In the genomic region with DNA sequence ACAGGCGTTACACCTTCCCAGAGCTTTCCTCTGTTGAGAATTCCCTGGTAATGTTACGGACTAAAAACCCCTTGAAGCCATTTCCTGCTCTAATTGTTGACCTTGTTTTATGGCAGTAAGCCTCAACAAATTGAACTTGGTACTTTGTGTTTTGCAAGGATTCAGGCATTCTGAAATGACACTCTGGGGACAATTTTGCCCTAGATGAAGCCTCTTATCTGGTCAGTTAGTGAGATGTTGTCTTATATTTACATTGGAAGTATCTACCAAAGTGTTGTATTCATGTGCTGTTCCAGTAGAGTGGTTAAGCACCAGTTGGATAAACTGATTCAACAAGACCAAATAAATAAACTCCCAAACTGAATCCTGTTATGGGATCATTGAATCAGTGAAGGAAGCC, we compare ENCODE assay signal across 25 mouse cellular contexts. TPM values are rescaled to one million over a fixed set of nuclear protein-coding genes. Genes with fewer than 3 reads are reported as not detected.
A peak's percentile ranks its signal among the peaks of the same experiment; 100 is the strongest.
DNase-seq lines count a peak whose midpoint lies in the region; ATAC-seq and TF ChIP-seq lines count a peak whose summit lies in the region.
"Had no signal": no experiment of that assay in that cellular context is flagged by ENCODE, and none has a peak within 500 bp of the region (broad histone marks: within the 10 kb centered on the region; RNA-seq: fewer than 3 reads in every experiment).

No protein-coding gene starts in this region.

- no peak overlapping the region for H3K4me3 ChIP-seq in liver, postnatal 0 days (ENCODE audit: low read depth, low read length)
- H3K4me3 ChIP-seq in intestine, embryonic 16.5 days (ENCODE audit: low read length) = no peak overlapping the region
- no peak overlapping the region for H3K4me3 ChIP-seq in small intestine, adult 2 months (ENCODE audit: low read depth, low read length)
- no peak overlapping the region for H3K4me3 ChIP-seq in forebrain, embryonic 16.5 days (replicated peaks; ENCODE audit: low read length)
- H3K4me3 ChIP-seq: embryonic facial prominence, embryonic 10.5 days; embryonic facial prominence, embryonic 13.5 days; erythroblast, embryonic 14.5 days; forebrain, embryonic 12.5 days; heart, adult 2 months; heart, embryonic 10.5 days; heart, embryonic 13.5 days; hindbrain, embryonic 12.5 days; hindbrain, embryonic 15.5 days had no signal

- no peak overlapping the region for H3K4me2 ChIP-seq in liver, postnatal 0 days (ENCODE audit: low read depth, low read length)
- peak overlapping the region; percentile 30; the same call in 1 of the 2 replicates for H3K4me2 ChIP-seq in intestine, embryonic 16.5 days (ENCODE audit: low read depth, low read length)
- H3K4me2 ChIP-seq in forebrain, embryonic 16.5 days (ENCODE audit: low read length) = no peak overlapping the region
- H3K4me2 ChIP-seq: embryonic facial prominence, embryonic 13.5 days; forebrain, embryonic 12.5 days; heart, embryonic 13.5 days; hindbrain, embryonic 12.5 days; hindbrain, embryonic 15.5 days had no signal

- no peak for DNase-seq in liver, postnatal 0 days
- DNase-seq in liver = no peak
- no peak for DNase-seq in spleen, postnatal 14 days (ENCODE audit: low spot score in 2 of 2)
- DNase-seq: adrenal gland, adult 2 months; cerebellum, adult 11-12 months; cerebellum, adult 8-10 months; cerebellum, postnatal 10 days; cerebellum, postnatal 36 days; forebrain, postnatal 0 days; gastrocnemius, postnatal 36 days; heart, postnatal 14 days; heart, postnatal 4 days had no signal

- no peaks in the 10 kb centered on the region for H3K27me3 ChIP-seq in liver, postnatal 0 days (ENCODE audit: insufficient read depth, low read length)
- no peaks in the 10 kb centered on the region for H3K27me3 ChIP-seq in intestine, embryonic 16.5 days (replicated peaks; ENCODE audit: control insufficient read depth, insufficient read depth, low read length)
- no peaks in the 10 kb centered on the region for H3K27me3 ChIP-seq in small intestine, adult 2 months (ENCODE audit: control insufficient read depth, insufficient read depth, low read length)
- H3K27me3 ChIP-seq in forebrain, embryonic 16.5 days (replicated peaks; ENCODE audit: control insufficient read depth, insufficient read depth, low read length) = no peaks in the 10 kb centered on the region
- H3K27me3 ChIP-seq: embryonic facial prominence, embryonic 13.5 days; forebrain, embryonic 12.5 days; heart, embryonic 13.5 days; hindbrain, embryonic 12.5 days; hindbrain, embryonic 15.5 days had no signal

- ATAC-seq in liver, postnatal 0 days = peak; percentile 76
- peak; percentile 17; the same call in 1 of the 2 replicates for ATAC-seq in intestine, embryonic 16.5 days
- ATAC-seq in forebrain, embryonic 16.5 days = no peak
- ATAC-seq: CD4-positive, CD25-positive, alpha-beta regulatory T cell, adult 4 months; forebrain, postnatal 0 days had no signal

- TF ChIP-seq EP300 in liver, postnatal 0 days (IDR thresholded peaks at IDR 0.05; ENCODE audit: low read depth) = no peak

- WGBS in liver, postnatal 0 days (ENCODE audit: insufficient replicate concordance) = 60% methylated on average over 2 of the region's 2 CpGs
- WGBS in intestine, embryonic 16.5 days = 64% methylated on average over 2 of the region's 2 CpGs
- 19% methylated on average over 2 of the region's 2 CpGs for WGBS in small intestine, adult 2 months
- 94% methylated on average over 2 of the region's 2 CpGs for WGBS in forebrain, embryonic 16.5 days

- H3K4me1 ChIP-seq in liver, postnatal 0 days (ENCODE audit: insufficient read depth) = peaks cover 12% of the 10 kb centered on the region; the same call in 1 of the 2 replicates
- H3K4me1 ChIP-seq in intestine, embryonic 16.5 days (ENCODE audit: control insufficient read depth, insufficient read depth, low read length) = 0 out of 2 replicates have a peak, but pooled peaks cover 16% of the 10 kb centered on the region
- peaks cover 12% of the 10 kb centered on the region; the same call in 1 of the 2 replicates for H3K4me1 ChIP-seq in small intestine, adult 2 months (ENCODE audit: control insufficient read depth, insufficient read depth, insufficient read length, low read length)
- no peaks in the 10 kb centered on the region for H3K4me1 ChIP-seq in forebrain, embryonic 16.5 days (replicated peaks; ENCODE audit: control insufficient read depth, insufficient read depth, low read length)
- H3K4me1 ChIP-seq: embryonic facial prominence, embryonic 13.5 days; forebrain, embryonic 12.5 days; hindbrain, embryonic 12.5 days; hindbrain, embryonic 15.5 days had no signal

- H3K9me3 ChIP-seq in liver, postnatal 0 days (ENCODE audit: low read length) = no peaks in the 10 kb centered on the region
- no peaks in the 10 kb centered on the region for H3K9me3 ChIP-seq in intestine, embryonic 16.5 days (ENCODE audit: control insufficient read depth, low read length)
- no peaks in the 10 kb centered on the region for H3K9me3 ChIP-seq in forebrain, embryonic 16.5 days (ENCODE audit: control insufficient read depth, low read length)
- H3K9me3 ChIP-seq: embryonic facial prominence, embryonic 10.5 days; embryonic facial prominence, embryonic 13.5 days; forebrain, embryonic 12.5 days; heart, embryonic 10.5 days; heart, embryonic 13.5 days; hindbrain, embryonic 12.5 days; hindbrain, embryonic 15.5 days had no signal

- no peak overlapping the region for H3K9ac ChIP-seq in liver, postnatal 0 days (replicated peaks)
- no peak overlapping the region for H3K9ac ChIP-seq in intestine, embryonic 16.5 days (ENCODE audit: low read depth, low read length)
- H3K9ac ChIP-seq in forebrain, embryonic 16.5 days (replicated peaks; ENCODE audit: low read depth, low read length) = no peak overlapping the region
- H3K9ac ChIP-seq: embryonic facial prominence, embryonic 13.5 days; forebrain, embryonic 12.5 days; forebrain, postnatal 0 days; hindbrain, embryonic 12.5 days; hindbrain, embryonic 15.5 days had no signal

- H3K36me3 ChIP-seq in liver, postnatal 0 days (replicated peaks; ENCODE audit: insufficient read depth, low read length) = no peaks in the 10 kb centered on the region
- H3K36me3 ChIP-seq in intestine, embryonic 16.5 days (ENCODE audit: control insufficient read depth, insufficient read depth, low read length) = no peaks in the 10 kb centered on the region
- H3K36me3 ChIP-seq in small intestine, adult 2 months (ENCODE audit: control insufficient read depth, insufficient read depth, low read length) = no peaks in the 10 kb centered on the region; the same call in 1 of the 2 replicates
- H3K36me3 ChIP-seq in forebrain, embryonic 16.5 days (ENCODE audit: control insufficient read depth, insufficient read depth) = no peaks in the 10 kb centered on the region
- H3K36me3 ChIP-seq: embryonic facial prominence, embryonic 10.5 days; embryonic facial prominence, embryonic 13.5 days; forebrain, embryonic 12.5 days; heart, embryonic 10.5 days; heart, embryonic 13.5 days; hindbrain, embryonic 12.5 days; hindbrain, embryonic 15.5 days had no signal

- no peak for TF ChIP-seq POLR2A in small intestine, adult 2 months (IDR thresholded peaks at IDR 0.05; ENCODE audit: low read depth, low read length)

- TF ChIP-seq CTCF in liver, postnatal 0 days (IDR thresholded peaks at IDR 0.05; ENCODE audit: low read depth) = no peak
- no peak for TF ChIP-seq CTCF in small intestine, adult 2 months (IDR thresholded peaks at IDR 0.05; ENCODE audit: extremely low read depth, insufficient read length, insufficient replicate concordance, low read depth, low read length)

- peak overlapping the region; percentile 71 for H3K27ac ChIP-seq in liver, postnatal 0 days (ENCODE audit: low read depth)
- H3K27ac ChIP-seq in intestine, embryonic 16.5 days (ENCODE audit: low read length) = peak overlapping the region; percentile 78
- H3K27ac ChIP-seq in small intestine, adult 2 months (ENCODE audit: insufficient read depth, low read depth, low read length) = peak overlapping the region; percentile 84
- no peak overlapping the region for H3K27ac ChIP-seq in forebrain, embryonic 16.5 days (ENCODE audit: low read length)
- H3K27ac ChIP-seq: embryonic facial prominence, embryonic 10.5 days; embryonic facial prominence, embryonic 13.5 days; forebrain, embryonic 12.5 days; heart, embryonic 13.5 days; hindbrain, embryonic 12.5 days; hindbrain, embryonic 15.5 days had no signal

RNA-seq across cellular contexts. Expression of a gene that starts 53.2 kb away (rescaled TPM):
- polyA plus RNA-seq in liver, postnatal 0 days (2015; fragmentation: Nextera tagmentation; extraction: Ambion mirVana) = 3.3 and 4.1 TPM in 2 replicates
- 2.4 and 2.6 TPM in 2 replicates for polyA plus RNA-seq in intestine, embryonic 16.5 days (2015; fragmentation: Nextera tagmentation; extraction: Ambion mirVana)
- 11.0 and 15.3 TPM in 2 replicates for polyA plus RNA-seq in small intestine, adult 2 months (2012; rRNA removed)
- polyA plus RNA-seq in forebrain, embryonic 16.5 days (2015; fragmentation: Nextera tagmentation; extraction: Ambion mirVana) = 3.8 and 4.8 TPM in 2 replicates
- polyA plus RNA-seq: CD4-positive, CD25-positive, alpha-beta regulatory T cell, adult 4 months; erythroblast, embryonic 14.5 days had no signal
